Mouse (Mus musculus): ENCODE results near the gene Ap5z1.

Ap5z1 gene

GRCm38 (mm10) chr5:142518973-142519372 lies 55.2 kb downstream of the Ap5z1 start:
- DNase-seq (ENCODE audit: low read depth, low spot score), result no peak

GRCm38 (mm10) chr5:142520360-142520759 lies 56.6 kb downstream of the Ap5z1 start:
- no peak for DNase-seq (ENCODE audit: low read depth, low spot score)

- DNase-seq (ENCODE audit: low read depth, low spot score), result no peak
These were observed 57.6 kb downstream of the Ap5z1 start for GRCm38 (mm10) chr5:142521195-142521866.

GRCm38 (mm10) chr5:142524711-142525464 lies 61.1 kb downstream of the Ap5z1 start:
- no peak for DNase-seq (ENCODE audit: low read depth, low spot score)

Measured in WW6 (cell line).